Mouse (Mus musculus) embryo, embryonic 11 days (tissue): ENCODE measurements around the gene Atp1a2.
"Not testable (repeated sequence)": the region's sequence is repeated elsewhere in the genome, so short reads cannot be mapped to it uniquely, and the experiment has no call there.

Source experiments
- DNase-seq: peaks from one replicate; pipeline ENCODE4 v3.0.0-alpha.2; 2015

Atp1a2 gene

GRCm38 (mm10) chr1:172261477-172262078 lies 36.3 kb downstream of the Atp1a2 start, which contains the start of gene Igsf8:
Igsf8 (plus strand) TSS chr1:172261641.
- DNase-seq: peak; percentile 38

DNA sequence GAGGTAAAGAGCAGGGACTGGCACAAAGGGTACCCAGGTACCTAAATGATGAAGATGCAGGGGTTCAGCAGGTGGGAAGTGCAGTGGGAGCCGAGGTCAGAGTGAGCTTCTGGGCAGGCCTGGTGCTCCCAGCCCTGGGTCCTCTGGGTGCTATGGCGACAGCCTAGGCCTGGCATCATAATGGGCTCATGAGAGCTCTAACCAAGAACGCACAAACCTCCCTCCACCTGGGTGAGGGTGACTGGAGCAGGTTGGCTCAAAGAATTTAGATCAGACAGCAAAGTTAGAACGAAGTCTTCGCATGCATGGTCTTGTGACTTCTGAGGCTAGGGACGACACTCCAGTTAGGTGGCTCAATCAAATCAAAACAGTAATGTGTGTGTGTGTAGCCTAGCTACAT lies 39.5 kb downstream of the Atp1a2 start, which contains the start of gene Atp1a4:
Gene Atp1a4 (minus strand): TSS at position 101 of the 400 bp plus-strand sequence.
- no peak for DNase-seq

DNA sequence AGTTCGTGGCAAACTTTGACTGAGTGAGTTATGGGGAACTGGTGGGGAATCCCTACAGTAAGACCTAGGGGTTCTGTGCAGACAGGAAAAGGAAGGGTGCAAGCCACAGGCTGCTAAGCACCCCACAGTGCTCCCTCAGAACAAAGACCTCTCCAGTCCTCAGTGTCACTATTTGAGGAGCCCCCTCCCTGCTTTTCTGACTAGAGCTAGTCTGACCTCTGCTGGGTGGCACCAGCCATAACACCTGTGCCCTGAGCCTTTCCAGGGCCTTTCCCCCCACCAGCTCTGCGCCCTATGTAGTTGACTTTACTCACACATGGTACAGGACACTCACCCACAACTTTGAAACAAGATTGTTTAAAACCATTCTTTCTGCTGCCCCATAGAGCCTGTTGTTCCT lies 50.2 kb downstream of the Atp1a2 start:
- DNase-seq: peak; percentile 74

- DNase-seq: no peak
Measured at GRCm38 (mm10) chr1:172247216-172247615, 50.6 kb downstream of the Atp1a2 start.

- not testable (repeated sequence) for DNase-seq
Measured at GRCm38 (mm10) chr1:172244645-172245044, 53.2 kb downstream of the Atp1a2 start.

DNA sequence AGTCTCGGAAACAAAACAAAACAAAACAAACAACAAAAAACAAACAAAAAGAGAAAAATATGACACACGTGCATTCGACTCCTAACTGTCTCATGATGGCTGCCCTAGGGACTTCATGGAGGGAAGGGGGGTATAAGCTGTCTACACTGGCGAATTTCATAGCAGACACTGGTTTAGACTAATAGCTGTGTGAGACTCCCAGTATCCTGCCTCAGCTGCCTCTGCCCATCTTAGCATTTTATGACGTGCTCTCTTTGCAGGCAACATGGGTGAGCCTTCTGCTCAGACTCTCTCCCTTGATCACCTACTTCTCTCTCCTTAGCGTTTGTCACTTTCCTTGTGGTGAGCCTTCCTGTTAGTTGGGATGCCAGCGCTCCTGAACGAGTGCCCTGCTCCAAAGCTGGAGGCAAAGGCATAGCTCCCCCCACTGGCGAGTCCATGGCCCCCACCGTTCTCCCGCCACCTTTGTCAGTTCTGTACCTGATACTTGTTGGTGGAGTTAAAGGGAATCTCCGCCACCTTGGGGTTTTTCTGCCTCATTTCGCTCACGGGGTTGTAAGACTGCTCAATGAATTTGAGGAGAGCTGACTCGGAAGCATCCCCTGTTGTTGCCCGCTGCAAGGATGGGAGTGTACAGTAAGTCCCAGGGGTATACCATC lies 54.2 kb downstream of the Atp1a2 start:
- peak; percentile 39 for DNase-seq

- DNase-seq: peak; percentile 42
Measured at GRCm38 (mm10) chr1:172242401-172242800, 55.5 kb downstream of the Atp1a2 start.

GRCm38 (mm10) chr1:172240945-172241708 lies 56.7 kb downstream of the Atp1a2 start:
- peak; percentile 43 for DNase-seq

- DNase-seq: no peak
Measured at GRCm38 (mm10) chr1:172229215-172229614, 68.6 kb downstream of the Atp1a2 start.

DNA sequence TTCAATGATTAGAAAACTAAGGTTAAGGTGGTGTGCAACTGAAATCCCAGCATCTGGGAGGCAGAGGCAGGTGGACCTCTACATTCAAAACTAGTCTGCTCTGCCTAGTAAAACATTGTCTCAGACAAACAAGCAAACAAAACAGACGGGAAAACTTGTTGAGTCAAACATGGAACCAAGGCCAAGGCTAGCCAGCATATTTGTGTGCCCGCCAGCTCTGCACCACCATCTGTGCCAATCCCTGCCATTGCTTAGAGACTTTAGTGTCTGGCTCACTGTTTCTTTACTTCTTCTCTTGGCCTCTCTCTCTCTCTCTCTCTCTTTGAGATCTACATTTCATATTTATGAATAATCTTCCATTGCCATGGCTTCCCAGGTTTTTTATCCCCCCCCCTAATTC lies 69.7 kb downstream of the Atp1a2 start:
- no peak for DNase-seq
